Mouse (Mus musculus) gastrocnemius, adult 8-10 months (tissue): ENCODE data around the gene Phkb. TPM values are rescaled to one million over a fixed set of nuclear protein-coding genes. Genes with fewer than 3 reads are reported as not detected.

Source experiments
- DNase-seq, 2 experiments: peaks; one replicate each; pipeline ENCODE4 v3.0.0; 2022; ENCODE audit warnings: low spot score in 2 of 2
- total RNA-seq, 4 experiments: library from RNA; stranded (reverse); gene quantifications; 2 replicates each; pipeline ENCODE4 v1.2.4; 2022

Phkb gene
- total RNA-seq, 4 experiments from 2014 or later, result 387 to 471 (median 411) TPM

GRCm38 (mm10) chr8:86086791-86087190, 246.0 kb downstream of the Phkb start:
- no peak for DNase-seq

DNA sequence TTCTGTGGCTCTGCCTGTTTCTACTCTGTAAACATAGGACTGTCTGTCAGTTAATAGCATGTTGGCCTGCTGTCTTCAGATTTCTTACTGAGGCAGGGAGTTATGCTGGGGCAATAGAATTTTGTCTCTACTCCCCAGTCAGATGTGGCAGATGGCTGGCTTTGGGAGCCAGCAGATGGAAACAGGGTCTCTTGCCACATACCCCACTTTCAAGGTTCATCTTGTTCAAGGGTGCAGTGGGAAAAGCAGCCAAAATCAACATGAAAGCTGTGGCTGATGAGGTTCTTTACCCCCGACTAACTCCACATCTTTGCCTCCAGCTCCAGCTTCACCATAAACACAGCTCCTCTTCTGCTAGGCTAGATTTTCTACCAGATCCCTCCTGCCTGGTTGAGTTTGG, 246.7 kb downstream of the Phkb start:
- DNase-seq, result no peak

DNA sequence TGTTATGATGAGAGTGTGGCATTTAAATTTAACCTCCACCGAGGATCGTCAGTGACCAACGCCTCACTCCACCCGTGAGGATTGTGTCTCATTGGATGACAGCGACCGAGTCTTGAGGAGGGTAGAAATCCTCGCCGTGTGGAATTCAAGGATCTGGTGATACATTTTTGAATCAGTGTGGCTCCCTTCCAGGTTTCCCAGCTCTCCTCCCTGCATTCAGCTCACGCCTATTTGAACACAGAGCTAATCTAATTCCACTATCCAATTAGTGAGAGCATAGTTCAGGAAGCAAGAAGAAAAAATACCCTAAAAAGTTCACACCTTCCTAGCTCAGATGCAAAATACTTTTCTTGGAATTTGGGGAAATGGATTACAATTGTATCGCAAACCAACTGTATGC, 249.9 kb downstream of the Phkb start:
- no peak for DNase-seq

Other genes starting within 250 kb of the Phkb start
- gene Neto2, start 140.0 kb upstream of the Phkb start, total RNA-seq, result 1 to 10 TPM; 2.7 to 7.3 (median 4.1) TPM
- gene Itfg1, start within 50 bp of the Phkb start, total RNA-seq, result 10 to 100 TPM; 43.8 to 50.4 (median 46.6) TPM